Mouse (Mus musculus) hindbrain, embryonic 10.5 days (tissue): ENCODE measurements around the gene Chd4. TPM values are rescaled to one million over a fixed set of nuclear protein-coding genes. Genes with fewer than 3 reads are reported as not detected.

ENCODE experiments used
- DNase-seq: peaks from one replicate; pipeline ENCODE4 v3.0.0-alpha.2; 2017; ENCODE audit warnings: low spot score
- H3K27ac ChIP-seq: fragments of 300-500 bp; sonication (generic); 2 replicates; pipeline ENCODE4 v1.5.1; 2016; ENCODE audit warnings: mild to moderate bottlenecking, moderate library complexity
- H3K27me3 ChIP-seq: fragments of 300-500 bp; sonication (generic); 2 replicates; pipeline ENCODE4 v1.6.1; 2016; ENCODE audit warnings: mild to moderate bottlenecking; ENCODE audit not compliant: poor library complexity, insufficient read depth, severe bottlenecking
- H3K36me3 ChIP-seq: fragments of 300-500 bp; sonication (generic); 2 replicates; pipeline ENCODE4 v1.6.1; 2016; ENCODE audit warnings: mild to moderate bottlenecking, moderate library complexity
- H3K4me1 ChIP-seq: fragments of 300-500 bp; sonication (generic); replicated peaks from 2 replicates; pipeline ENCODE4 v1.6.1; 2016; ENCODE audit warnings: mild to moderate bottlenecking
- H3K4me3 ChIP-seq: fragments of 300-500 bp; sonication (generic); 2 replicates; pipeline ENCODE4 v1.5.1; 2016; ENCODE audit warnings: mild to moderate bottlenecking, moderate library complexity
- H3K9me3 ChIP-seq: fragments of 300-500 bp; sonication (generic); 2 replicates; pipeline ENCODE4 v1.6.1; 2016; ENCODE audit warnings: mild to moderate bottlenecking, moderate library complexity
- WGBS: fragments of 180-500 bp; shearing (Covaris S2); methylation state at CpG from one replicate; pipeline ENCODE4 v1.1.7; 2016; 5-methylcytosine and 5-hydroxymethylcytosine counted together
- polyA plus RNA-seq: library from polyadenylated mRNA; unstranded; fragments of >200 nt; fragmentation: Nextera tagmentation; extraction: Ambion mirVana; gene quantifications from 2 replicates; pipeline ENCODE4 v1.2.1, GENCODE M21; 2016

Chd4 gene
- polyA plus RNA-seq, 1 experiment from 2014 or later, result 95.7 TPM

GRCm38 (mm10) chr6:125168086-125168485 lies 72.3 kb downstream of the Chd4 start:
- 94% methylated on average over 14 of the region's 14 CpGs for WGBS
- no peak overlapping the region for H3K4me3 ChIP-seq
- peaks cover 39% of the 10 kb centered on the region for H3K4me1 ChIP-seq
- H3K27me3 ChIP-seq, result no peaks in the 10 kb centered on the region
- DNase-seq, result no peak
- H3K36me3 ChIP-seq, result peaks cover 84% of the 10 kb centered on the region
- no peak overlapping the region for H3K27ac ChIP-seq
- H3K9me3 ChIP-seq, result no peaks in the 10 kb centered on the region

GRCm38 (mm10) chr6:125170194-125170593 lies 74.4 kb downstream of the Chd4 start:
- Histone ChIP-seq H3K27ac (no peak overlapping the region), H3K36me3 (peaks cover 85% of the 10 kb centered on the region), H3K27me3 (no peaks in the 10 kb centered on the region), H3K9me3 (no peaks in the 10 kb centered on the region), H3K4me1 (peaks cover 26% of the 10 kb centered on the region), H3K4me3 (no peak overlapping the region)
- WGBS, result 87% methylated on average over 6 of the region's 6 CpGs
- no peak for DNase-seq

GRCm38 (mm10) chr6:125172474-125172873 lies 76.7 kb downstream of the Chd4 start:
- peaks cover 6% of the 10 kb centered on the region for H3K4me1 ChIP-seq
- no peak overlapping the region for H3K4me3 ChIP-seq
- no peaks in the 10 kb centered on the region for H3K27me3 ChIP-seq
- 93% methylated on average over 2 of the region's 2 CpGs for WGBS
- H3K36me3 ChIP-seq, result peaks cover 100% of the 10 kb centered on the region
- DNase-seq, result no peak
- H3K27ac ChIP-seq, result no peak overlapping the region
- H3K9me3 ChIP-seq, result no peaks in the 10 kb centered on the region

GRCm38 (mm10) chr6:125173256-125173655 lies 77.5 kb downstream of the Chd4 start:
- Histone ChIP-seq H3K9me3 (no peaks in the 10 kb centered on the region), H3K4me3 (no peak overlapping the region), H3K36me3 (peaks cover 100% of the 10 kb centered on the region), H3K4me1 (no peaks in the 10 kb centered on the region), H3K27me3 (no peaks in the 10 kb centered on the region), H3K27ac (no peak overlapping the region)
- WGBS, result 92% methylated on average over 7 of the region's 7 CpGs
- no peak for DNase-seq

GRCm38 (mm10) chr6:125175469-125175868 lies 79.7 kb downstream of the Chd4 start:
- Histone ChIP-seq H3K27me3 (no peaks in the 10 kb centered on the region), H3K27ac (no peak overlapping the region), H3K9me3 (no peaks in the 10 kb centered on the region), H3K36me3 (peaks cover 100% of the 10 kb centered on the region), H3K4me1 (no peaks in the 10 kb centered on the region), H3K4me3 (no peak overlapping the region)
- no peak for DNase-seq
- 90% methylated on average over 5 of the region's 5 CpGs for WGBS

- no peaks in the 10 kb centered on the region for H3K27me3 ChIP-seq
- no peak overlapping the region for H3K4me3 ChIP-seq
- H3K27ac ChIP-seq, result no peak overlapping the region
- no peaks in the 10 kb centered on the region for H3K4me1 ChIP-seq
- H3K9me3 ChIP-seq, result no peaks in the 10 kb centered on the region
- 93% methylated on average over 7 of the region's 7 CpGs for WGBS
- H3K36me3 ChIP-seq, result peaks cover 100% of the 10 kb centered on the region
- no peak for DNase-seq
Measured at GRCm38 (mm10) chr6:125179601-125180000, 83.8 kb downstream of the Chd4 start.

Other genes with a start within 250 kb of the Chd4 start
- 12.6 and 13.4 TPM in 2 replicates for gene P3h3, start 238.2 kb upstream of the Chd4 start, polyA plus RNA-seq
- gene Gpr162, start 232.0 kb upstream of the Chd4 start, polyA plus RNA-seq, result 2.3 and 5.0 TPM in 2 replicates
- not detected in 2 replicates for gene Cd4, start 207.8 kb upstream of the Chd4 start, polyA plus RNA-seq
- 1.1 and 1.3 TPM in 2 replicates for gene Lag3, start 184.3 kb upstream of the Chd4 start, polyA plus RNA-seq
- 271 and 416 TPM in 2 replicates for gene Ptms, start 175.9 kb upstream of the Chd4 start, polyA plus RNA-seq
- gene Mlf2, start 164.6 kb upstream of the Chd4 start, polyA plus RNA-seq, result 417 and 499 TPM in 2 replicates
- gene Cops7a, start 130.4 kb upstream of the Chd4 start, polyA plus RNA-seq, result 130 and 138 TPM in 2 replicates
- 0.85 and 2.4 TPM in 2 replicates for gene Pianp, start 99.3 kb upstream of the Chd4 start, polyA plus RNA-seq
- gene Zfp384, start 86.8 kb upstream of the Chd4 start, polyA plus RNA-seq, result 8.7 and 12.8 TPM in 2 replicates
- 125 and 153 TPM in 2 replicates for gene Ing4, start 56.2 kb upstream of the Chd4 start, polyA plus RNA-seq
- 13.1 and 15.5 TPM in 2 replicates for gene Acrbp, start 46.3 kb upstream of the Chd4 start, polyA plus RNA-seq
- 0.10 TPM in 1 of 2 replicates, not detected in the other for gene Lpar5, start 28.1 kb upstream of the Chd4 start, polyA plus RNA-seq
- gene Nop2, start 35.9 kb downstream of the Chd4 start, polyA plus RNA-seq, result 67.6 and 83.8 TPM in 2 replicates
- gene Iffo1, start 49.3 kb downstream of the Chd4 start, polyA plus RNA-seq, result 12.5 and 18.3 TPM in 2 replicates
- 2,613 and 2,865 TPM in 2 replicates for gene Gapdh, start 70.5 kb downstream of the Chd4 start, polyA plus RNA-seq
- gene Ncapd2, start 95.7 kb downstream of the Chd4 start, polyA plus RNA-seq, result 199 and 233 TPM in 2 replicates
- gene Mrpl51, start 95.8 kb downstream of the Chd4 start, polyA plus RNA-seq, result 206 and 213 TPM in 2 replicates
- 3.3 and 3.9 TPM in 2 replicates for gene Vamp1, start 119.6 kb downstream of the Chd4 start, polyA plus RNA-seq
- gene Tapbpl, start 135.9 kb downstream of the Chd4 start, polyA plus RNA-seq, result 1.9 TPM in 2 replicates
- 1.2 TPM in 2 replicates for gene Cd27, start 141.0 kb downstream of the Chd4 start, polyA plus RNA-seq
- gene Tuba3a, start 190.1 kb downstream of the Chd4 start, polyA plus RNA-seq, result 0.17 TPM in 1 of 2 replicates, not detected in the other
- 21.0 and 22.7 TPM in 2 replicates for gene Ltbr, start 217.9 kb downstream of the Chd4 start, polyA plus RNA-seq
- gene Scnn1a, start 224.7 kb downstream of the Chd4 start, polyA plus RNA-seq, result 0.40 and 0.42 TPM in 2 replicates